Comparison of ENCODE assay signal across 1 mouse cellular context in genomic region chr10:80519287-80519686, GRCm38 (mm10).
TF ChIP-seq lines count a peak whose summit lies in the region.

No protein-coding gene starts in this region.

TF ChIP-seq in ES-E14, 5 proteins besides CTCF, POLR2A, EP300 and RAD21 (continued from another document):
- TF ChIP-seq MAFK (IDR thresholded peaks at IDR 0.05; ENCODE audit: insufficient read depth, low read depth, low read length): peak; percentile 40; the same call in 1 of the 2 replicates
